Mouse (Mus musculus) embryo, embryonic 10.5 days (tissue): ENCODE measurements at regions not wholly inside any gene's neighbourhood (a gene's known extent, or its start where the extent isn't known, plus 50 kb on each side); places are given as distances from the start of the nearest gene placed in this dataset.
"Not testable (repeated sequence)": the region's sequence is repeated elsewhere in the genome, so short reads cannot be mapped to it uniquely, and the experiment has no call there.

ENCODE experiments used
- DNase-seq: peaks from one replicate; pipeline ENCODE4 v3.0.0-alpha.2; 2015; ENCODE audit warnings: low spot score

DNA sequence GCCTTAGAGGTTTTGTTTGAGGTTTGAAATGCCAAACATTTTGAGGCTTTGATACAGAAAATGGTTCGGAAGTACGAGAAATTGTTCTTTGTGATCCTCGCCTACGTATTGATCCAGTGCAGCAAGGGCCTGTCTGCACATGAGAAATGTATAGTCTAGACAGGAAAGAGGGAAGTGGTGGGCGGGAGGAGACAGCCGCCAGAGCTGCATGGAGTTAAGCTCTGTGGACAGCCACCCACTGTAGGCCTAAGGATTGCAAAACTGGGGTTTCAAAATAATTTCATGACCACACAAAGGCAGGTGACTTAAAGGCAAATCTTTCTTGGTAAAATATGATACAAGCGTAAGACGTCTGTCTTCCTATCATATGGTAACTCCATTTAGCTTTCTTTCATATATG is 178.4 kb downstream of the Csl start:
- no peak for DNase-seq

DNA sequence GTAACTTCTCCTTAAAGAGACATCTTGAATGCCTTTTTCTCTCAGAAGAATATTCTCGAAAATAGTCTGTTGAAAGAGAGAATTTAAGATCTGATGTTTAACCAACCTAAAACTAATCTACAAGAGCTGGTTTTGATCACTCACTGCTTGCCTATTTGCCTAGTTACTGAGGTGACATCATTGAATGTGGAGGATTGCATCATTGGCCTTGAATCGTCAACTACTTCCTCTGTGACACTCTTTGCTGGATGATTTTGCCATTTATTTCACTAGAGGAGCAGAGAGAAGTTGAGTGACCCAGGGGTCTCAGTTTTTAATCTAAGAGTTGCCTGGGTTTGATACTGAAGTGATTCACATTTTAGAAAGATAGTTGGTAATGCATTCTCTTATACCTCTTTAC is 174.6 kb downstream of the Csl start:
- no peak for DNase-seq

DNA sequence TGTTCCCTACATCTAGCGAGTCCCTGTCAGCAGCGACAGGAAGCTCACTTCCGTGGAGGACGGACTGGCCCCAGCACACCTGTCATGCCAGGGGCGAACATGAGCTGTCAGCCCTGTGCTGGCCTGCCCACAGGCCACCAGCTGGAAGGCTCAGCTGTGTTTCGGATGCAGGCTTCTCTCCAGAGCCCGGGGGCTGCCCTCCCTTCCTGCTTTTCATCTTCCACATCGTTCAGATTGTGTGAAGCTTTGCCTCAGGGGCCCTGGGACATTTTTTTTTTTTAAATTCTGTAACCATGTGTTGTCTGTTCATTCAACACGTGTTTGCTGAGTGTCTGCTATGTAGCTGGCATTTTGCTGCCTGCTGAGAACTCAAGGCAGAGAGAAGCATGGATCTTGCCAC is 167.2 kb downstream of the Csl start:
- DNase-seq, result peak; percentile 45

DNA sequence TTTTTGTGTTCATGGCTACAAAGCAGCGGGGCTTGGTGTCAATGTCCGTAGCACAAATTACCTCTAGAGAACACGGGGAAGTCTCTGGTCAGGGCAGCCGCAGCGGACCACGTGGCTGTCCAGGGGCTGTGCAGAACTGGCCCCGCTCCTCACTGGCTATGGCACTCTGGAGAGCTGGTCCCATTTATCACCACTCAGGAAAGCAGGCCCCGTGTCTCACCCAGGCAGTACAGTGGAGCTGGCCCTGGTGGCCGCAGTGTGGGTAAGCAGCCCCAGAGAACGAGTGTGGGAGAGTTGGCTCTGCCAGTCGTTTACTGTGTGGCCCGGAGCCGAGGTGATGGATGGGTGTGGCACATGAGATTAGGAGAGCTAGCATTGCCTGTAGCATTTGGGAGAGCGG is 163.8 kb downstream of the Csl start:
- DNase-seq, result no peak

DNA sequence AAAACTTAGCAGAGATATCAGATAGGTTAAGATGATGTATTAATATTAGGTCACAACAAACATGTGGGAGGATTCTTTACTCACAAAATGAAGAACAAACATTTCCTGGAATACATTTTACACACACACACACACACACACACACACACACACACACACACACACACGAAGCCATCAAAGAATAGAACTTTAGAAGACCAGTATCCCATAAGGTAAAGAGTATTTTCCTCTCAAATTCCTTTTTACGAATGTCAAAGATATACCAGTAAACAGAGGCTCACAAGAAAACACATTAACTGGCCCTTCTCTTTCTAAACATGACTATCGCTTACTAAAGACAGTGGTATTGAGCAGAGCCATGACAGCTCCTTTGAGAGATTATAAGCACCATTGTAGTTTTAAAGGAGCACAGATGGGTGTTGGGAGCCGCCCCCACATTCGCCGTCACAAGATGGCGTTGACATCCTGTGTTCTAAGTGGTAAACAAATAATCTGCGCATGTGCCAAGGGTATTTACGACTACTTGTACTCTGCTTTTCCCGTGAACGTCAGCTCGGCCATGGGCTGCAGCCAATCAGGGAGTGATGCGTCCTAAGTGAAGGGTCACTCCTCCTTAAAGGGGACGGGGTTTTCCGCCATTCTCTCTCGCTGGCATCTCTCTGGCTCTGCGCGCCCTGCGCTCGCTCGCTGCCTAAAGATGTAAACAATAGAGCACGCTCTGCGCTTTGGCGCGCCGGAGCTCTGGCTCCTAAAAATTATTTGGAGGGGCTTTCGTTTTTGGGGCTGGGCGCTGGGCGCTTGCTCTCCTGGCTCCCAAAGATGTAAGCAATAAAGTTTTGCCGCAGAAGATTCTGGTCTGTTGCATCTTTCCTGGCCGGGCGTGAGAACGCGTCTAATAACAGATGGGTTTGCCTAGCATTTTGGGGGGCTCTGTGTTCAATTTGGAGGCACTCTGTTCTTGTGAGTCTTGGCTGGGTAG is 160.0 kb downstream of the Csl start:
- DNase-seq, result not testable (repeated sequence)

DNA sequence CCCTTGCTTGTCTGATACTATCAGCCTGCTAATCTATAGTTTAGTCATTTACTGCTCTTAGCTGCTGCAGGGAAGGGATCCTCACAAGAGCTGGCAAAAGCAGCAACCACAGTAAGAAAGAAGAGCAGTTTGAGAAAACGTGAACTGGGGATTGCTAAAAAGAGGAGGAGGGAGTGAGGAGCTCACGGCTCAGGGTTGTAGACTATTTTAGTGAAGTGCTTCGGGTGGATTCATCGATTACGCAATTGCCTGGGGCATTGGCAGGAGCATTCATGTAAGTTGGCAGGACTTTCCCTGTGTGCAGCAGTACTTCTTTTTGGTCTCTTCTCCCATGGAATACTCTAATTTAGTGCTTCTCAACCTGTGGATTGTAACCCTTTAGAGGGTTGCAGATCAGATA is 157.1 kb downstream of the Csl start:
- no peak for DNase-seq

DNA sequence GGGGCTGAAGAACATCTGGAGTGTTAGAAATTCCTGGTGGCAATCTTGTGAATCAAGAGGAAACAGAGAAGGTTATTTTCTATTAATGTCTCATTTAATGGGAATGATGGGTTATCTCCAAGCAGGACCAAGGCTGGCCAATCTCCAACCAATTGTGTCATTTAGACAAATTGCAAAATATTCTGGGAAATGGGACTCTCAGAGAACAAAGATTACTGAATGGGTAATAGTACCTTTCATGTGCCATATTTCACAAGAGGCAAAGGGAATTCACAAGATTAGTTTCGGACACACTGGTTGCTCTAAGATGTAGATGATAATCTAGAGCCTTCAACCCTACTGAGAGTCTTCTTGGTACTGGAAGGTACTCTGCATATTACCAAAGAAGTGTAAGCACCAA is 155.3 kb downstream of the Csl start:
- no peak for DNase-seq

DNA sequence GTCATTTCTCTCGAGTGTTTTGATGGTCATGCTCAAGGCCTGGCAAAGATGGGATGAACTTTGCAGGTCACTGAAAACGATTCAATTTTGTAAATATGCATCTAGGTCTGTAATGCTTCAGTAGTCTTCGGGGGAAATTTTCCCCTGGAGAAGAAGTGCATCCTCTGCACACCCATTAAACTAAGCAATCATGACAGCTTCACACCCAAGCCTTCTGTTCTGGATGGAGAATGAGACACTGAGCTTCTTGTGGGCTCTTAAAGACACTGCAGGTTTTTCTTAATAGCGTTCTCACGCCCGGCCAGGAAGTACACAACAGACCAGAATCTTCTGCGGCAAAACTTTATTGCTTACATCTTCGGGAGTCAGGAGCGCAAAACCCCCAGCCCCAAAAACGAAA is 151.0 kb downstream of the Csl start:
- no peak for DNase-seq

DNA sequence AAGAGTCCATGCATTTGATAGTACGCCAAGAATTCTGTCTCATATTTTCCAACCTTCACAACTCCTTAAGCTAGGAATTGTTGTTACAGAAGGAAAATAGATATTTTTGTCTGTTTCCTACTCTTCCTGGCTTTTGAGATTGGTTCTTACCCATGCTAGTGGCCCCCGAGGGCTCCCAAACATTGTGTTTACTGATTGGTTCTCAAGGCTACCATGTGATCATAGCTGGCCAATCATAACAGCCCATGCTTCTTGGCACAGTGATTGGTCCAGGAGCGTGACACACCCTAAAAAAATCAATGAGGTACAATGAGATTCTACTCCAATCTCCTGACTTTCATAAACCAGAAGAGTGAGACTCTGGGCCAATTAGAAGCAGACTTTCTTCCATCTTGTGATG is 150.0 kb downstream of the Csl start:
- DNase-seq, result no peak

DNA sequence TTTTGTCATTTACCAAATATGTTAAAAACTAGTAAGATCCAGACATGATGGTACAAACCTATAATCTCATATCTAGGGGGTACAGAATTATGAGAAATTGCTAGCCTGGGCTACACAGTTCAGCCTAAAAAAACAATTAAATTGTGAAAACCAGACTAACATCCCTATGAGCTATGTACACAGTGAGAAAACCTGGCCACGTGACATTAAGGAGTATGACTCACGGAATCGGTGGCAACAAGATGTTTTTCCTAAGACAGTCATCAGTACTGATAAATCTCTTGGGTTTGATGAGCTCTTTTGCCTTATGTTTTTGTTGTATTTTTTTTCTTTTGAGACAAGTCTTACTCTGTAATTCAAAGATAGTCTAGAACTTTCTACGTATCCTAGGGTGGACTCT is 148.6 kb downstream of the Csl start:
- no peak for DNase-seq

DNA sequence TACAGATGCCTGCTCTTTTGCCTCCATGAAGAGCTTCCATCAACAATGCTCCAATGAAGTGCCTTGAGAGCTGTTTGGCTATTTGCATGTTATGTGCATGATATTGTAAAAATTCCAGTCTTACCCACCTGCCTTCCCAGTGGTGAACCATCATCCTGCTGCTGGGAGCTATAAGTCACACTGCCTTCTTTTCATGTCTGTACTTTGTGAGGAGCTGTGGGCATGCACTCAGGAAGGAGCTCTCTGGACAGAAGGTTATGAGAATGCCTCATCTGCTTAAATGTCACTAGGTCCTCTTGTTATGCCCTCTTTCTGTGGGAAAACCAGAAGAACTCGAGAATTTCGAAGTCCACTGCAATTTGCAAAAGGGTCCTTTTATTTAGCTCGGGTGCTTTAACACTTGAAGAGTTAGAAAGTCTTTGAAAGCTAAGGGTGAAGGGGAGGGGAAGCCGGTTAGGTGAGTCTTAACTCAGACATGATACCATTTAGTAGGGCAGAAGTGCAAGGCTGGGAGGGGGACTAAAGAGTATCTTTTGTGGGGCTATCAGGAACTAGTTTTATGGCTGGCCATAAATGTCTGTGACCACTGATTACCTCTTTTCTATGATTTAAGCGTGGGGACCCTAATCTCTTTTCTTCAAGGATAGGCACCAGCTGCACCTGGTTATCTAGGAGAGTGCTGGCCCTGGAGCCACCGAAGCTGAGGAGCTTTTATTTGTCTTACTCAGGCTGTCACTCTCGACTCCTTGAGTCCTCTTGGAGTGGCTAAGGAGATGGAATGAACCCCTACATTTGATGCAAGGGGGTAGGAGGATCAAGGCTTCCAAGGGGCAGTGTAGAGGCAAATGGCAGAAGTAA is 144.8 kb downstream of the Csl start:
- no peak for DNase-seq

DNA sequence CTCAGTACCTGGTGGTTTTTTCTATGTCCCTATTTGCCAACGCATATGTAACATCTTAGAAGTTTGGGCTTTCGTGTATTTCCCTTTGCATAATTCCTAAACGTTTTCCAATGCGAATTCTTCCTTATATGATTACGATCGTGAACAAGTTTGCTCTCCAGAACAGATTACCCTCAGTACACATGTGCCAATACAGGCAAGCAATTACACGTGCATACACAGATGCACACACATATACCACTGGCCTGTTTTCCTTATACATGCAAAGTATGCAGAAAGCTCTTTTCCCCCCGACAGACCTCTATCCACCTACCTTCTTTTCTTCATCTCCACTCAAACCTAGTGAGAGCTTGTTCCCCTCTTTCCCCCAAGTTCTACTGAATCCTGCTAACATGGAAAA is 144.1 kb downstream of the Csl start:
- no peak for DNase-seq

DNA sequence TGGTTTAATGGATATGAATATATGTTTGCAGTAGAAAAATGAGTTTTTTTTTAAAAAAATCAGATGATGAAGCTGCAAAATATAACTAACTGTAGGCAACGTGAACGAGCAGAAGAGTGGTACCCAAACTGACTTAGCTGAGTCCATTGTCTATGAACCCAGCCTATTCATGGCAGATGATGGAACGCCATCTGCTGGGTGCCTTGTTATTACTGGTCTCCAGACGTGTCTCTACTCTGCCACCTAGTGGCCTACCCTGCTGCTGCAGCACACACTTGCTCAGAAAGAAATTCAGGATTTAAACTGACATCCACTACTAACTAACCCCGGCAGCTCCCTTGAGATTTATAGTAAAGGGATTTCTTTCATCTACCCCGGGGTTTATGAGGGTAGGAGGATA is 143.7 kb downstream of the Csl start:
- DNase-seq, result peak; percentile 96

DNA sequence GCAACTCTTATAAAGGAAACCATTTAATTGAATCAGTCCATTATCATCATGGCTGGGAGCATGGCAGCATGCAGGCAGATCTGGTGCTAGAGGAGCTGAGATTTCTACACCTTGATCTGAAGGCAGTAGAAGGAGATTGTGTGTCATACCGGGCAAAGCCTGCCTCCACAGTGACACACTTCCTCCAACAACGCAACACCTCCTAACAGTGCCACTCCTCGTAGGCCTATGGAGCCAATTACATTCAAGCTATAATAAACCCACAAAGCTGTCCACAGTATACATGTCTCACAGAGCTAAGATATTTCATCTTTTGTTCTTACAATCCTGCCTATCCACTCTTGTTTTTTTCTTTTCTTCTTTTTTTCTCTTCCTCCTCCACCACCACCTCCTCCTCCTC is 141.8 kb downstream of the Csl start:
- DNase-seq, result no peak

DNA sequence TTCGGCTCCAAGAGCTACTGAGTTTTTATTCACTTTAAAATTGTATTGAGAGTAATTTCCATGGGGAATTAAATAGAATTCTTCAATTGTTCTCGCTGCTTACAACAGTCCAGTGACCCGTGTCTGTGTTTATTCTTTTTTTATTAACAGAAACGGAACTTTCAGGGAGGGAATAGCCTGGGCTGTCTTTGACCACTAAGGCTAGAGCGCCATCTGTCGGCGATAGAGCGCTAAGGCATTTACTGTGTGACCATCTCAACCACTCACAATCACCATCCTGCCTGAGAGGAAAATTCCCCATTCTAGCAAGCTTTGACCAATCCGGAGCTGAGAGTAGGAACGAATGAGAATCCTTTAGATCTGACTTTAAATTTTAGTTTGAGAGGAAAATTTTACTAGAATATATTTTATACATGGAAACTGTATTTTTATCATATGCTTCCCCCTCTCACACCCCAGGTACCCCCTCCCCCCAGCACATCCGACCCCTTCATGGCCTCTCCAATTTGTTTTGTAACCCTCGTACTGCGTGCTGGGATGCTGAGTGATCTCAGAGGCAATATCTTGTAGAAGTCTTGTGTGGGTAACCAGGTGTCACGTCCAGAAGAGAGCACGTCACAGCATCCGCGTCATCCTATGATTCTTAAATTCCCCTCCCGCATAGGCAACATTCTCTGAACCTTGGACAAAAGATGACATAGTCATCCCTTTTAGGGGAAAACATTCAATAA is 139.9 kb downstream of the Csl start:
- peak; percentile 94 for DNase-seq

DNA sequence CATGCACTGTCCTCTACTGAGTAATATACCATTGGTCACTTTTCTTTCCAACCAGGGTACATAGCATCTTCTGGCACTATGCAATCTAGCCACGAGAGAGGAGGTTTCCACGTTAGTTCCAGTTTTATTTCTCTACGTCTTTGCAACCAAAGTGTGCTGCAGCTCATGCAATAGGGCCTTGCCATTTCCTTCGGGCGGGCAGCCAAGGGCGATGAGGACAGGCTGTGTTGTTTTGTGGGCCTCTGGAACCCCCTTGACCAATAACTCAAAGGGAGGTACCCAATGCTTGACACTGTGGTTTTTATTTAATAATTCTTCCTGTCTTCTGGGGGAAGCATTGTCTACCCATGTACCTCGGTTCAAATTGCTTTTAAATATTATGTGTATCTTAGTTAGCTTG is 139.0 kb downstream of the Csl start:
- DNase-seq, result no peak

DNA sequence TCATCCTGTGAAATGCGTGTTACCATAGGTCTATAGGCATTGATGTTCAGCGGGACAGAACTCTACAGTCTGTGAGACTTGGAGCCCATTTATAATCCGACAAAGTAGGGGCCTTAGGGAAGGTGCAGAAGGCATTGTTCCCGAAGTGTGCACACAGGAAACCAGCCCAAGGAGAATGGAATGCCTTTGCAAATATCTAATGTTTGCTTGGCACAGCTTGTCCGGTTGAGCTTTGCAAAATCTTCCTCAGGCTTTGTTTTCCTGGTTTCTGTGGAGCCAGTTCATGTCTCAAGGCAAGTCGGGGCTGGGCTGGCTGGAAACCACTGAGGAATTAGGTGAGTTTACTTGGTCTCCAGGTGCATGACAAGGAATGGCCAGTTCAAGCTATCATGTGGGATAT is 132.1 kb downstream of the Csl start:
- no peak for DNase-seq

DNA sequence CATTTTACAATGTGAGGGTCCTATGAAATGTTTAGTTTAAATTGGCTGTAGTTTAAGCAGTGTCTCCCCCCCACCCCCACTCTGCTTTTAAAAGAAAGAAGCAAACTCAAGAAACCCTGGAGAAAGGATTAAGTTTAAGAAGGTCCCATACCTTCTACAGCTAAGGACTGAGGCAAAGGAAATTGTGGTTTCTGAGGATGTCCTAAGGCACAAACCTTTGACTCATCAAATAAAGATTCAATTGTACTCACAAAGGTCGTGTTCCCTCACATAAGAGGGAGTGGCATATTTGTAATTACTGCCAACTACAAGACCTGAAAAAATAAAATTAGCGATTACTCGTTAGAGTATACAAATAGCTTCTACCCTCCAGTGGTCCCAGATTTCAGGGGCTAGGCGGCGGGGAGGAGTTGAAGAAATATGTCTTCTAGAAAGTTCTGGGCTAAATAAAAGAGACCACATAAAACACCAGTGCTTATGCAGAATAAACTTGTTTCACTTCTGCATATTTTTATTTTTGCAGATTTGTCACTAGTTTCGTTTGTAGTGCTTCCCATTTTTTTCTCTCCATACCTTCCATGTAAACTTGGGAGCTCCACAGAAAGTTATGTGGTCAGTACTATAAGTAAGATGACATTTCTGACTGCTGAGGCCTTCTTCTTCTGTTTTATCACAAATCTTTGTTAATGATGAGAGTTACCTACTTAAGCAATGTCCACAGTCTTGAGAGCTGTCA is 127.0 kb downstream of the Csl start:
- no peak for DNase-seq

DNA sequence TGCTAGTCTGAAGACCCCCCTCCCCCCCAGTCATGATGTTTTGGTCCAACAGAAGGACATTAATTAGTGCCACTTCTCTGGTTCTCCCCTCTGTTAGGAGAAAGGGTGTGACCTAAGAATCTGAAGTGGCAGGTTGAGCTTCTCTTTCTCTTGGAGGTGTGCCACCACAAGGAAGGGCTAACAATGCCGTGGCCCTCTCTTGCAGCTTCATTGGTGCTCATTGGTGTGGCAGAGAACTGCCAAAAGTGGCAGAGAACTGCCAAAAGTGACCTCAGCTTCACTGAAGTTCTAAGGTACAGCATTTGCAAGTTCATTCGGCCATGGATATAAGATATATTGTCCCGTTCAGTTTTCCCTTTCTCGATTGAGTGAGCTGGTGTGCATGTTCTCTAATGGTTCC is 123.7 kb downstream of the Csl start:
- no peak for DNase-seq

DNA sequence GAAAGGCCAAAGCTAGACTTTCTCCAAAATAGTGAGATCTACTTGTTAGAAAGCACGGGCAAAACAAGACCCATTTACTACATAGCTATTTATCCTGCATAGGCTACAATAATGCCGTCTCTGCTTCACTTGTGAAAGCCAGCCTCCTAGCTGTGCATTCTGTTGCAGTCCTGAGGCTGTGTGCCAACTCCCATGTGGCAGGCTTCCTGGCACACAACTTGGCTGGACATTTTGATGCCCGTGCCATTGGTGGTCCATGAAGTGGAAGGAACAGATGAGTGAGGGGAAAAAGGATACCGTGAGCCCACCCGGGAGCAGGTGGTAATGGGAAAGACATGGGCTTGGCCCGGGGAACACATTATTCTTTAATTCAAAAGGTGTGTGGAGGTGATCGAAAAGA is 120.4 kb downstream of the Csl start:
- no peak for DNase-seq

DNA sequence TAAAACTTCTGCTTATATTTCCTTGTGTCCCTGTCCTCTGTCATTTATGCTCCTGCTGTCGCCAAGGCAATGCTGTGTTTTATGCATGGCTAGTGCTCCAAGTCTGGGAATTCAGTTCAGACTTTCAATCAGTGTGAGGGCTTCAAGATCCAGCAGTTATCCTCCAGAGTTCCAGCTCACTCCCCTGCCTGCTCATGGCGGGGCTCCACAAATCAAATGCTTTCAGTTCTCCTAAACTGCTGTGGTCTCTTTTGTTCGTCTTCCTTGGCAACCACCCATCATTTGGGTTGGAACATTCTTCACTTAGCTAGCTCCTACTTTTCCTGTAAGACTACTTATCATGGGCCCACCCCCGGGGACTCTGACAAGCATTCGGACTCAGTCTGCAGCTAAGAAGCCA is 120.0 kb downstream of the Csl start:
- DNase-seq, result no peak

DNA sequence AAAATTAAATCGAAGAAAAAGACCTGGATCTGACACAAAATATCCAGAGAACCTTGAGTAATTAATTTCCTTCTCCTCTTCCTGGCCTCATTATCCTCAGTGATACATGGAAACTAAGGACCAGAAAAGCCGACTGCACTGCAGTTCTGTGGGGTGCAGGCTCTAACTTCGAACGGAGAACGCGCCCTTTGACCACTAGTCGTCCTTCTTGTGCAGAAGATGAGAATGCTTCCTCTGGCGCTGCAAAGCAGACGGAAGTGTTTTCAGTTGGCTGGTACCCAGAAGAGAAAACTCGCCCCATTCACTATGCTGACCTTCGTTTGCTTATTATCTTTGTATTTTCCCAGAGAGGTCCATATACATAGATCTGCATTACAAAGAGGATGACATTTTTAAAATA is 117.7 kb downstream of the Csl start:
- peak; percentile 83 for DNase-seq
